Mouse (Mus musculus): ENCODE results near the gene Dnmbp.

DNA sequence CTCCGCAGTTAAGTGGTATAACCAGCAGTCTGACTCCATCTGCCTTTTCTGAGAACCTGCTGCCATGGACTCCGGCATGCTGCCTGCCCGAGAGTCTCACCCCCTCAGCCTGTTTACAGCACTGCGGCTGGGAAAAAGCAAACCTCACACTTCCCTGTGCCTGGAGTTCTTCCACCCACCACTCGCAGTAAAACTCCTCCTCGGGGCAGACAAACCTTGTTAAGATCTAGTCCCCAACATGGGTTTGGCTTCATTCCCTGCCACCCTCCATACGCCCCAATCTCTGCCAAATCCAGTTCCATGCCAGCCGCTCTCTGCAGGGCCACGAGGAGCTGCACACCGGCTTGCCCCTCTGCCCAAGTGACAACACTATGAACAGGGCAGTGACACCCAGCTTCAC lies 12.9 kb downstream of the Dnmbp start:
- TF ChIP-seq CTCF (IDR thresholded peaks at IDR 0.05; ENCODE audit: extremely low read depth, insufficient read depth, insufficient read length, insufficient replicate concordance) (no peak), POLR2A (IDR thresholded peaks at IDR 0.05; ENCODE audit: low read depth, low read length) (no peak)

Measured in spleen, adult 2 months (tissue).